Mouse (Mus musculus): ENCODE measurements around the gene Dnajb14. TPM values are rescaled to one million over a fixed set of nuclear protein-coding genes. Genes with fewer than 3 reads are reported as not detected.
"Not testable (repeated sequence)": the region's sequence is repeated elsewhere in the genome, so short reads cannot be mapped to it uniquely, and the experiment has no call there.

Dnajb14 gene
- total RNA-seq, 2 experiments from 2014 or later, result 47.0 to 49.1 TPM

DNA sequence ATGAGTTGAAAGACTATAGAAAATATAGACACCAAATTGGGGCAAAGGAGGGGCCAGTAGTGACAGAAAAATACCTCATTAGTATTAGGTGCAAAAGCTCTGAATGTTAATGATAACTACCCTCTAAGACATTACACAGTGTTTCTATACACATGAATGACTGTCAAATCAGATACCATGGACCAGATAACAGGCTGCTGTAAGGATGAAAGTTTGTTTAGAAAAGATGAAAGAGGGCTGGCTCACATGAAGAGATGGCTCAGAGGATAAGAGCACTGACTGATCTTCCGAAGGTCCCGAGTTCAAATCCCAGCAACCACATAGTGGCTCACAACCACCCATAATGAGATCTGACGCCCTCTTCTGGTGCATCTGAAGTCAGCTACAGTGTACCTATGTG is 83.8 kb downstream of the Dnajb14 start:
- DNase-seq (ENCODE audit: low spot score in 2 of 2), result not testable (repeated sequence)

DNA sequence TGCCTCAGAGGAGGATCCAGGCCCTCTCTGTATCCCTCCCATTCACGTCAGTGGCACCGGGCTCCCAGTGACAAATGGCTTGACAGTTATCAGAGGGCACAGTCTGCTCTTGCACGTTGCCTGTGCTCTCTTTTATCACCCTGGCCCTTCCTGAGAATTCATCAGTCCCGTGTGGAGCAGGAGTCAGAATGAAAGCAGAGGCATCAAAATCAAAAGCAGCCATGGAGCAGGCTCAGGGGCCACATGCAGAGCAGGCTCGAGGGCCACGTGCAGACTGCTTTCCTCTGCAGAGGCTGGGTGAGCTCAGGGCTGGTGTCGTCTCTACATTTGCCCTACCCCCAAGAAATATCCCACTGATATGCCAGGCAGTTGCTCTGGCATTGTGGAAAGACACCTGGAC is 84.3 kb downstream of the Dnajb14 start:
- DNase-seq (ENCODE audit: low spot score in 2 of 2), result no peak

DNA sequence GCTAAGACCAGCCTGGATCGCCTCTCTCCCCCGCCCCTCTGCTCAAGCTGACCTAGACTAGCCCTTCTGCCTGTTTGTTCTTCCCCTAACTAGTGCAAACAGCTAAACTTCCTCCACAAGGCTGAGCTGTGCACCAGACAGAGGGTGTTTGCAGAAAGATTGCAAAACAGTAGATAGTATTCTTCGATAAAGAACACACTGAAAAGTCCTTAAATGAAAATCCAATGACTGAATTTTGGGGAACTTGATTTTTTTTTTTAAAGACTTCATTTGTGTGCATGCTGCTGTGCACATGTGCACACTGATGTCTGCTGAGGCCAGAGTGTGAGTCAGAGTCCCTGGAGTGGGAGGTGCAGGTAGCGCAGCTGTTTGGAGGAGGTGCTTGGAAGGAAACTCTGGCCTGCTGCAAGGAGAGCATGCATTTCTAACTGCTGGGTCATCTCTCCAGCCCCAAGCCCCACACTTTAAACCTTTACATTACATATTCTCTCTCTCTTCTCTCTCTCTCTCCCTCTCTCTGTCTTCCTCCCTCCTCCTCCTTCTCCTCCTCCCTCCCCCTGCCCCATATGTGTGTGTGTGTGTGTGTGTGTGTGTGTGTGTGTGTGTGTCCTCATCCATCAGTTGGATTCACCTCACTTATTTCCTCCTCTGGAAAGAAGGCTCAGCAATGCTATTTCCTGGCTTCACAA is 84.9 kb downstream of the Dnajb14 start:
- peak in 1 of 2 experiments; percentile 19 for DNase-seq (ENCODE audit: low spot score in 2 of 2)

DNA sequence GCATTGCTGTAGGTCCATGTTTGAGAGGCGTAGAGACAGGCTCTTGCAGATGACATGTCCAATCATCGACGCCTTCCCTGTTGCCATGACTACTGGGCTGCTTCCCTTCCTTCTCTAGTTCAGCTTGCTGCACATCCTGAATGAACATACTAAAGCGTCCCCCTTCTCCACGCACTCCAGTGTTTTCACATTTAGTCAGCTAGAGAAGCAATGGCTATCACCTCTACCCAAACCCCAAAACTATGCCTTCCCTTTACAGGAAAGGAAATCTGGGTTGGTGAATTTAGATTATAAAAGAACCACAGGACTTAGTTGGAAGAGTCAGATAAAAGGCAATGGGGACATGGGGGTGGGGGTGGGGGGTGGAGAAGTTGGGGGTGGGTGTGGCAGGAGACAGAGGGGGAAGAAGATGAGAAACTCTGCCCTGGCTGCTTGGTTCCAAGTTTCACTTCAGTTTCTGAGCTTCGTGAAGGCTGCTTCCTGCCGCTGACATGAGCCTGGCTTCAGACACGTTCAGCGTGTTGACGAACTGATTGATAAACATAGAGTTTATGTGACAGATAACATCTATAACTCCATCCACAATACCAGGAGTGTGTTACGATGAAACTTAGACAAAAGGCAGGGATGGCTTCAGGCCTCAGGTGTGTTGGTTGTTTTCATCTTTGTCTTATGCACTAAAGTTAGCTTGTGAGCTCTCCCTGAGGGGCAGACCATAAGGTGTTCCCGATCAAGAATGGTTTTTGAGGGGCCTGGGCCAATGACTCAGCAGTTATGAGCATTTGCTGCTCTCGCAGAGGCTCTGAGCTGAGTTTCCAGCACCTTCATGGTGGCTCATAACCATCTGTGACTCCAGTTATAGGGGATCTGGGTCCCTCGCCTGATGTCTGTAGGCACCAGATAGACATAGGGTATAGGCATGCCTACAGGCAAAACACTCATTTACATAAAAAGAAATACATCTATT is 85.7 kb downstream of the Dnajb14 start:
- peak; percentile 72 to 82 for DNase-seq (ENCODE audit: low spot score in 2 of 2)

DNA sequence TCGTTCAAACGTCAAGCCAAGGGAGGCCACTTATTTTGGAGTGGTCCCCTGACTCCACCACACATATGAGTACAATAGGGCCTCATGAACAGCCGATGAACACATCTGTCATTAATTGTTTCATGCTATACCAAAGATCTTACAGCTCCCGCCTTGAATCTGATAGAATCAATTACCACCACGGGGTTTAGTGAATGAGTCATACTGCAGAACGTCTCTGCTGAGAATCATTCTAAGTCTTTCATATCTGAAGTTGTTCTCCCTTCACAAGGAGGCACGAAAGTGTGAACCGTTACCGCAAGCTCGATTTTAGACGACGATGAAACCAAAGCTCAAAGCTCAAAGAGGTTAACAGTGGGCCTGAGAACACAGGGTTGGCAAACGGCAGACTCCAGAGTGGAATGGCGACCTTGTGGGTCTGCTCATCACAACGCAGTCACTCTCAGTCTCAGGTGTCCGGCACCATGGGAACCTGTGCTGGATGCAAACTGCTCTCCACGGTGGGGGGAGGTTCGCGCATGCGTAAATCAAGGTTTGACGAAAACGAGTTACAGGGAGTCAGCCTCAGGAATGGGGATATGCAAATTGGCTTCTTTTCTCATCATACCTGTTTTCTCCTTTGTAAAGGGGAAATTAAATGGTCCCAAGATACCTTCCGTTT is 86.9 kb downstream of the Dnajb14 start:
- no peak for DNase-seq (ENCODE audit: low spot score in 2 of 2)

DNA sequence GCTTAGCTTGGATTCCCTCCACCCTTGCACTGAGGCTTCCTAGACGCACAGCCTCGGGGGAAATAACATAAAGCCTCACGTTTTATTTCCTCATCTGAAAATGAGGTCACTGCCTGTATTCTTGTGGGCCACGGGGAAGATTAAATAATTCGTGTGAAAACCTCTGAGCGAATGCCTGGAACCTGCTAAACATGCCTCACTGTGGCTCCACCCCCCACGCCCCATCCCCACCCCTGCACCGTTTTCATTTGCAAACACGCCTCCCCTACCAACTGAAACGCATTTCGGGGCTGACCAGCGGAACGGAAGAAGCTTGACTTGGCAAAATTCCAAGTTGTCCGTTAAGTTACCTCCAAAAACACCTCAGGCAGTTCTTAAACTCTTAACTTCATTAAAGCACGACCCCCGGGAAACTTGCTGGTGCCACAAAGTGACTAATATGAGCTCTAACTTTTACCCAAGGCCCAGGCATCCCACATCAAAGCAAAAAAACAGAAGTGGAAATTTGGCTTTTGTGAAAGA is 88.1 kb downstream of the Dnajb14 start:
- DNase-seq (ENCODE audit: low spot score in 2 of 2), result no peak

DNA sequence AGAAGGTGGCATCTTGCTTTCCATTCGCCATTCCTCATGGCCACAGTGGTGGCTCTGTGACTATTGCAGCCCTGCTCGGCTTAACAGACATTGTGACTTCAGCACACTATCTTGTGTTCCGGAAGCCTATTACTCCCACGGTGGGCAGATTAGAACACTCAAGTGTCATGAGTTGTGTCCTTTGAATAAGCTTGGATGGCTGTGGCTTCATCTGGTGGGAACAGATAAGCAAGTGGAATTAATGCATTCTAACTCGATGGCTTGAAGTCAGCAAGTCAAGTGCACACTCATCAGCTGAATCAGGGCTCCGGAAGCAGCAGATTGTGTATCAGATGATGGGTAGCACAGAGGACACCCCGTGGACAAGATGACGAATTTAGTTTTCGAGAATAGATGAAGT is 90.4 kb downstream of the Dnajb14 start:
- no peak for DNase-seq (ENCODE audit: low spot score in 2 of 2)

DNA sequence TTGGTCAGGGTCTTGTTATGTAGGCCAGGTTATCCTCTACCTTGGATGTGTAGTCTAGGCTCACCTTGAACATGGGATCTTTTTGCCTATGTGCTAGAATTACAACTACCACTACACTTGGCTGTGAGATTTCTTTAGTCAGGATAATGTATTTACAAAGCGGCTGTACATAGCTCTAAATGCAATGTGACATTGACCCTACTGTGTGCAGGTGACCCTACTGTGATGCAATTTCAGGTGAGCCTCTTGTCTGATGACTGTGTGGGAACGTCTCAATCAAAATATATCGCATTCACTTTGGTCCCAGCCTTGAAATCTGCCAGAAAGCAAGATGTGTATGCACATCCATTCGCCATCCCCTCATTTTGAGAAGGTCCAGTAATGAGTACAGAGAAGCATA is 90.9 kb downstream of the Dnajb14 start:
- no peak for DNase-seq (ENCODE audit: low spot score in 2 of 2)

DNA sequence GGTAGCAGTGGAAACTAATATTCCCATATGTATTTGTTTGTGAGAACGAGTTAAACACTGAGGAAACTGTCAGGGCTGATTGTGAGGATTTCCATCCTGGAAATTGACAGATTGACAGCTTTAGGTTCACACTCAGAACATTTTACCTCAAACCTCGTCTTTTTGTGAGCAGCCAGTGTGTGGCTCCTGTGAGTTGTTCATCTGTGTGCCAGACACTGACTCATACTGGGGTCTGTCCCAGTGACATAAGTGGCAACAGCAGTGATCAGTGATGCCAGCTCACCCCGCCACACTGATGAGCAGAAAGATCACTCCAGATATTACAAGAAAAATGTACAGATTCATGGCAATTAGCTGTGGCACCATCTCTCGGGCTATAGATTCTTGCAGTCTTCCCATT is 92.0 kb downstream of the Dnajb14 start:
- peak in 1 of 2 experiments; percentile 42 for DNase-seq (ENCODE audit: low spot score in 2 of 2)

DNA sequence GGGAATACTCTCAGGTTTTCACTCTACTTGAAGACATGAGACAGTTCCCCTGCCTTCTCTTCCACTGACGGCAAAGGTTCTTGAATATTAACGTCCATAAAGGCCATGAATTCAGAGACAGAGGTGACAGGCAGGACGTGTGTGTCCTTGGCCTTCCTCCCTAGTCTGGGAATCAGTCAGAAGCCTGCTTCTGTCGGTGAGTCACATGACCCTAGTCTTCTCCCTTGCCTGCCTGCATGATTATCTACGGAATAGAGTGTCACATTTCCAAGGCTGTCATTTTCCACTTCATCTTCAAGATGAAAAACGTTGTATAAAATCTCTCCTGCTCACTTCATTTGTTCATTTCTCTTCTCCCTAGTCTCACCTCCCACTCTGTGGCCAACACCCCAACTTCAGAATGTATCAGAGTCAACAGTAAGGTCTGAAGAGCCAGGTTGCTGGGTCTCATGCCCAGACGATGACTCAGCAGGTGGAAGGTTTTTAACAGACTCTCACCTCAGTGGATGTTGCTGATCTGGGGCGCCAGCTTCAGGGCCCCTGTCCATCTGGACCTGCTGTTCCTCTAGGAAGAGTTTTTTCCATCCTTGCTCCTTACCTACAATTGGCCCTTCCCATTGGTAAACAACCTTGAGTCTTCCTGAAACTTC is 94.4 kb downstream of the Dnajb14 start:
- no peak for DNase-seq (ENCODE audit: low spot score in 2 of 2)

DNA sequence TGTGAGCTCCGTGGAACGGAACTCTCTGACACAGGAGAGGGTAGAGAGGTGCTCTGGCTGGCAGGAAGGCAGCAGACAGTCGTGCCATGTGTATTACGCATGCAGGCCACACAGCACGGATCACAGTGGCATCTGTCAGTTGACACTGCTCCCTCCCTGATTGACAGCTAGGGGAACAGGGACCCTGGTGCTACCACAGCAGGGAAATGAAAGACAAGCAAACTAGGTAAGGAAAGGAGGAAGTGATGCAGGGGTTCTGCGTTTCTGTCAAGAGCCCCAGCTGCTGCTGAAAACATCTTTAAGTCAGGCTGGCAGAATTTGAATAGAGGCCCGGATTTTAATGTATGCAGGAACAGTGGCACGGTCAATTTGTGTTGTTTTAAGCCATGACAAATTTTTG is 96.0 kb downstream of the Dnajb14 start:
- DNase-seq (ENCODE audit: low spot score in 2 of 2), result no peak

DNA sequence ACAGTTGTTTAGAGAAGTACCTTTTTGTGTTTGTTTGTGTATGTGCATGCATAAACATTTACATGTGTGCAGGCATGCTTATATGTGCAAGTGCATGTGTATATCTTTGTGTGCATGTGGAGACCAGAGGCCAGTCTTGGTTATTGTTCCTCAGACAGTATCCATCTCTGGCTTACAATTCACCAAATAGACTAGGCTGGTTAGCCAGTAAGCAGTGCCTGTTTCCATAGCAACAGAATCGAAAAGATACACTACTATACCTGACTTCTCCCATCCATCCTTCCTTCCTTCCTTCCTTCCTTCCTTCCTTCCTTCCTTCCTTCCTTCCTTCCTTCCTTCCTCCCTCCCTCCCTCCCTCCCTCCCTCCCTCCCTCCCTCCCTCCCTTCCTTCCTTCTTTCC is 96.5 kb downstream of the Dnajb14 start:
- DNase-seq (ENCODE audit: low spot score in 2 of 2), result not testable (repeated sequence)

Other genes starting within 250 kb of the Dnajb14 start
- gene Ddit4l, start 246.1 kb upstream of the Dnajb14 start, total RNA-seq (2021), result 10 to 100 TPM in 1 of 2 experiments, 1 to 10 TPM in 1; 6.7 to 10.8 TPM
- gene Gm21962, start 196.2 kb upstream of the Dnajb14 start, total RNA-seq (2021), result not detected
- gene H2afz, start 3.2 kb upstream of the Dnajb14 start, total RNA-seq (2021), result 100 to 1,000 TPM; 142 to 148 TPM
- gene Lamtor3, start 50.8 kb downstream of the Dnajb14 start, total RNA-seq (2021), result 10 to 100 TPM; 63.4 to 66.4 TPM
- 1 to 10 TPM; 5.0 to 5.1 TPM for gene Dapp1, start 113.9 kb downstream of the Dnajb14 start, total RNA-seq (2021)
- 1 to 10 TPM; 1.3 to 1.8 TPM for gene 1110002E22Rik, start 197.4 kb downstream of the Dnajb14 start, total RNA-seq (2021)
- not detected for gene Gm5105, start 199.7 kb downstream of the Dnajb14 start, total RNA-seq (2021)

Data from layer of hippocampus, adult 18-20 months (tissue).